Mouse (Mus musculus) heart, adult 10 weeks (tissue): ENCODE results near the gene Strada. TPM values are rescaled to one million over a fixed set of nuclear protein-coding genes. Genes with fewer than 3 reads are reported as not detected.

Experiments
- polyA plus RNA-seq: library from polyadenylated mRNA; stranded (reverse); fragments of 350-450 nt; fragmentation: Illumina TruSeq; extraction: RNeasy Lipid Tissue Mini Kit (QIAGEN cat#74804); gene quantifications from one replicate; pipeline ENCODE4 v1.2.3, GENCODE M21; 2014; ENCODE audit warnings: low read depth, low replicate concordance

Gene Strada
- polyA plus RNA-seq = 10.7 TPM

DNA sequence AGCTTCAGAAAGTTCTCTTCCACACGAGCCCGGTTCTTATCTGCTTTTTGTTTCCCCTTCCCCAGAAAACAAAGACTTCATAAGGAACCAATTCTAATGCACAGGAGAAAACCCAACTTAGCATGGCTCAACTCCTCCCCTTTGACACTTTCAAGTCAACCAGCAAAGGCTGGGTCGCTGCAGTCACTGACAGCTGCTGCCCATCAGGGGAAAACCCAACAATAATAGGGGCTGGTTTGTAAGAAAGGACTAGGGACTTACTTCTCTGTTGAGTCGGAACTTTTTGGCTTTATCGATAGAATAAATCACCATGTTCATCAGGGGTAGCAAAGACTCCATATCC lies at the start of gene Strada:
Gene Strada (minus strand): TSS at position 46 of the 343 bp plus-strand sequence.

DNA sequence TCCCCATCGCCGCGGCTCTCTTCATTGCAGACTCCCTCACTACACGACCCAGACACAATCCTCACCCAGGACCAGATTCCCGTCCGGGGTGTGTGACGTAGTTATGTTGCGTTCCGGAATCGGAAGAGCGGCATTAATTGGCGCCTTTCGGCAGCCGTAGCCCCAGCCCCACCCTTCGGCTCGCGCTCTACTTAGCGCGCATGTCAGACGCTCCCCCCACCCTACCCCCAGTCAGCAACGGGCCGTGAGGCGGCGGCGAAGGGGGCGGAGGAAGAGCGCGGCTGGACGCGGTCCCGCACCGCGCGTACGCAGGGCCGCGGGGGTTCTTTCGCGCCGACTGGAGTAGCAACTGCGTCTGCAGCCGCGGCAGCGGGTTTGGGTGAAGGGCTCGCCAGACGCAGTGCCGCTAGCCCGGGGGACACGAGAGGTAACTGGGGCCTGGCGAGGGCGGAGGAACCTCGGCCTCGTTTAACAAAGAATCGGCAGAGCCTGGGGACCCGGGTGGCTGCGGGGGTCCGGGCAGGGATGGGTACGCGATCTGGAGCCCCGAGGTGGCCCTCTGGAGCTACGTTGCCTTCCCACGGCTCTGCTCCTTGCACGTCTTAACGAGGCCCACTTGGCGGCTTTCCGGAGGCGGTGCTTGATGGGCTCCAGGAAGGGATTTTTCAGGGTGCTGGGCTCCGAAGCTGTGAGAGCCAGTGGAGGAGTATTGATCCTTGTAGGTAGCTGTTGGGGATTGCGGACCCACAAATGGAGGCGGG lies 14.9 kb upstream of the Strada start, which contains the start of gene Ddx42:
Gene Ddx42 (plus strand): TSS at position 197 of the 761 bp plus-strand sequence.

DNA sequence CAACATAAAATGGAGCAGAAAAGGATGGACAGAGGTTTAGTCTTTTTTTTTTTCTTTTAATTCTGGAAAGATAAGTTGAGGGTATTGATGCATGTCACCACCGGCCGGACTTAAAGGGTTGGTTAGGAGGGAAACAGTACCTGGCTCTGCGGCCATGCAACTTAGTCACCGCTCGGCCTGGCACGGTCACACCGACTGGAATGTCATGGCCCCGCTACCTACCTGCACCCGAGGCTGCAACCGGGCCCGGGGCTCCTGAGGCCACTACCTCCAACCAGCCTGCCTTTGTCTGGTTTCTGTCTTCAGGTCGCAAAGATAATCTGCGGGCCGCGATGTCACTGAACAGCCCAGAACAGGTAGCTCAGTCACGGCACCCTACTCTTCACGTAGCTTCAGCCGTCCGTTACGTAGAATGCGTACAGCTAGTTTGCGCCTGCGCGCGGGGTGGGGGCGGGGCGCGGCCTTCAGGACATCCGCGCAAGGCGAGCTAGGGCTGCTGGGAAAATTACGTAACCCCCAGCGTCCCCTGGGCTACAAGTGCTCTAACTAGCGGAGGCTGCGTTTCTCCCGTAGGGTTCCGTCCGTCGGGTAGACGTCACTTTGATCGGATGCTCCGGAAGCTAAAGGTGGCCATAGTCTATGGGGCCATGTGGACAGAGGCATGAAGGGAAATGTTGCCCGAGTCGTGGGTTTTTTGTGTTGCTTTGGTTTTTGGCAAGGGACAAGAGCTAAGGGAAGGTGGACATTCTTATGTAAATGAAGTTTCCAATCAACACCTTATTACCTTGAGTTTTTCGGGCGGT lies 14.2 kb upstream of the Strada start, which contains the start of gene Ccdc47:
Gene Ccdc47 (minus strand): TSS at position 418 of the 803 bp plus-strand sequence.

DNA sequence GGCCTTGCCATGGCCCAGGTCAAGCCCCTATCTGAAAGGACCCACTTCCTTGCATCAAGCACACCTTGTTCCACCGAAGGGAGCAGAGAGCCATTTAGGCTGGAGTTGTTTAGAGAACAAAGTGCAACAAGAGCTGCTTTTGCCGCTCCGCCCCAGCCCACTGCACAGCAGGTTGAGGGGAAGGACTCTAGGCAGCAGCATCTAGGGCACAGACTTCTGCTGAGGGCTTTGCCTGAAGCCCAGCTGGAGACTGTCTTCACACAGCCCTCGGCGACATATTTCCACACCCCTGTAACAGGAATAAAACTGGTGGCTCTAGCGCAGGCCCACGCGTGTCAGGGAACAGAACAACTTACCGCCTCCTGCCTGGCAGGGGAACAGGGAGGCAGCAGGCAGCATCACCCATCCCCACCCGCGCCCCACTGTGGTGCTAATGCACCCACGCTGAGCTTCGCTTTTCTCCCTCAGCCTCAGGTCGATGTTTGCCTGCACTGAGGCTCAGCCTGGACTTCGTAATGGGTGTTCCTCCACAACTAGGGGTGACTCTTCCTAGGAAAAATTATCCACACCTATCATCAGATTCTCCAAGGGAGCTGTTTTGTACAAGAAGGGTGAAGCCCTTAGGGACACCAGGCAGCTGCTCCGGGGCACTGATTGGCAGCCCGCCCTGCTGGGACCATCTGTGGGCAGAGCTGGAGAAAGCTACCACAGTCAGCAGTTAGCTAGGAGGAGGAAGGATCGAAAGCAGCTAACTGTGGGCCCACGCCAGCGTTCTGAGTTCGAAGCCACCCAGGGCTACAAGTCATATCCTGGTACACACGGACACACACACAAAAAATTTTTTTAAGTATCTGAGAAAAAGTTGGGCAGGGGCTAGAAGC lies 40.9 kb downstream of the Strada start, which contains the start of the genes Gm10840 and Limd2:
Gene Gm10840 (plus strand): TSS at position 10 of the 881 bp plus-strand sequence.
Gene Limd2 (minus strand): TSS at position 20 of the 881 bp plus-strand sequence.

Other genes with a start within 250 kb of the Strada start
- 9.6 TPM for gene Cyb561, start 248.8 kb downstream of the Strada start, polyA plus RNA-seq
- gene Ace, start 234.2 kb downstream of the Strada start, polyA plus RNA-seq = 24.2 TPM
- gene Ace3, start 207.5 kb downstream of the Strada start, polyA plus RNA-seq = not detected
- not detected for gene Kcnh6, start 194.0 kb downstream of the Strada start, polyA plus RNA-seq
- gene Dcaf7, start 165.3 kb downstream of the Strada start, polyA plus RNA-seq = 32.6 TPM
- 61.1 TPM for gene Taco1, start 136.1 kb downstream of the Strada start, polyA plus RNA-seq
- gene Map3k3, start 117.6 kb downstream of the Strada start, polyA plus RNA-seq = 33.8 TPM
- not detected for gene Gm10840, start 41.3 kb downstream of the Strada start, polyA plus RNA-seq
- gene Limd2, start 41.3 kb downstream of the Strada start, polyA plus RNA-seq = 4.6 TPM
- gene Ccdc47, start 14.2 kb upstream of the Strada start, polyA plus RNA-seq = 116 TPM
- gene Ddx42, start 14.8 kb upstream of the Strada start, polyA plus RNA-seq = 28.4 TPM
- 29.6 TPM for gene Ftsj3, start 53.9 kb upstream of the Strada start, polyA plus RNA-seq
- 140 TPM for gene Psmc5, start 54.0 kb upstream of the Strada start, polyA plus RNA-seq
- gene Smarcd2, start 70.8 kb upstream of the Strada start, polyA plus RNA-seq = 18.9 TPM
- not detected for gene Tcam1, start 74.5 kb upstream of the Strada start, polyA plus RNA-seq
- gene Gh, start 99.7 kb upstream of the Strada start, polyA plus RNA-seq = not detected
- 1.9 TPM for gene Cd79b, start 112.6 kb upstream of the Strada start, polyA plus RNA-seq
- gene Scn4a, start 151.1 kb upstream of the Strada start, polyA plus RNA-seq = 19.6 TPM
- gene Prr29, start 163.3 kb upstream of the Strada start, polyA plus RNA-seq = 1.9 TPM
- gene Icam2, start 185.9 kb upstream of the Strada start, polyA plus RNA-seq = 33.8 TPM